Mouse (Mus musculus) liver, embryonic 14.5 days (tissue): ENCODE data around the gene Hoxa5.

Experiments
- CTCF ChIP-seq: IDR thresholded peaks from 2 replicates; pipeline ENCODE4 v1.5.1; 2016; ENCODE audit warnings: antibody characterized with exemption, low read depth, control low read depth
- EP300 ChIP-seq: IDR thresholded peaks from 2 replicates; pipeline ENCODE4 v1.6.1; 2016; ENCODE audit warnings: antibody characterized with exemption, low read depth

GRCm38 (mm10) chr6:52179690-52180089, 24.7 kb downstream of the Hoxa5 start:
- TF ChIP-seq EP300 (no peak), CTCF (no peak)
